Mouse (Mus musculus) cortical plate, adult 2 months (tissue): ENCODE measurements around the gene Jag2. TPM values are rescaled to one million over a fixed set of nuclear protein-coding genes. Genes with fewer than 3 reads are reported as not detected.
A peak's percentile ranks its signal among the peaks of the same experiment; 100 is the strongest.

Experiments
- H3K27ac ChIP-seq: fragments of 200-500 bp; 2 replicates; pipeline ENCODE4 v1.5.1; 2012; ENCODE audit warnings: low read length, control low read depth, inconsistent platforms; ENCODE audit not compliant: insufficient read depth
- H3K4me1 ChIP-seq: fragments of 200-500 bp; 2 replicates; pipeline ENCODE4 v1.6.1; 2011; ENCODE audit warnings: low read length; ENCODE audit not compliant: control insufficient read depth, insufficient read depth
- H3K4me3 ChIP-seq: fragments of 200-500 bp; 2 replicates; pipeline ENCODE4 v1.5.1; 2011; ENCODE audit warnings: mild to moderate bottlenecking, low read length, control low read depth; ENCODE audit not compliant: insufficient read depth
- CTCF ChIP-seq: fragments of 200-500 bp; IDR thresholded peaks from 2 replicates; pipeline ENCODE4 v1.5.1; 2011; ENCODE audit warnings: mild to moderate bottlenecking, control low read depth, low read length; ENCODE audit not compliant: insufficient read depth; ENCODE audit errors: extremely low read depth
- POLR2A ChIP-seq: fragments of 200-500 bp; IDR thresholded peaks from 2 replicates; pipeline ENCODE4 v1.6.1; 2011; ENCODE audit warnings: mild to moderate bottlenecking, low read length, control low read depth; ENCODE audit not compliant: insufficient read depth; ENCODE audit errors: extremely low read depth
- polyA plus RNA-seq: library from polyadenylated mRNA; depleted of rRNA; stranded (reverse); fragments of >200 nt; gene quantifications from 2 replicates; pipeline ENCODE4 v1.2.3, GENCODE M21; 2012

Jag2 gene
- polyA plus RNA-seq, 1 experiment = 42.1 TPM

- H3K4me3 ChIP-seq = no peak overlapping the region
- no peak overlapping the region for H3K27ac ChIP-seq
- no peaks in the 10 kb centered on the region for H3K4me1 ChIP-seq
- TF ChIP-seq CTCF (no peak), POLR2A (no peak)
These were observed 20.6 kb downstream of the Jag2 start for GRCm38 (mm10) chr12:112908991-112909390.

GRCm38 (mm10) chr12:112905001-112905400 lies 24.6 kb downstream of the Jag2 start:
- no peak overlapping the region for H3K4me3 ChIP-seq
- H3K27ac ChIP-seq = no peak overlapping the region
- no peaks in the 10 kb centered on the region; the same call in 1 of the 2 replicates for H3K4me1 ChIP-seq
- TF ChIP-seq CTCF (no peak), POLR2A (no peak)

- TF ChIP-seq CTCF (no peak), POLR2A (no peak)
- Histone ChIP-seq H3K27ac (no peak overlapping the region), H3K4me1 (no peaks in the 10 kb centered on the region; the same call in 1 of the 2 replicates), H3K4me3 (no peak overlapping the region)
These were observed 25.6 kb downstream of the Jag2 start for GRCm38 (mm10) chr12:112903941-112904340.

- TF ChIP-seq POLR2A (no peak), CTCF (no peak)
- Histone ChIP-seq H3K27ac (no peak overlapping the region), H3K4me1 (no peaks in the 10 kb centered on the region; the same call in 1 of the 2 replicates), H3K4me3 (no peak overlapping the region)
These were observed 28.9 kb downstream of the Jag2 start for GRCm38 (mm10) chr12:112900641-112901040.

GRCm38 (mm10) chr12:112898960-112899359 lies 30.6 kb downstream of the Jag2 start:
- Histone ChIP-seq H3K4me1 (peaks cover 3% of the 10 kb centered on the region), H3K27ac (no peak overlapping the region), H3K4me3 (no peak overlapping the region)
- TF ChIP-seq CTCF (no peak), POLR2A (no peak)

GRCm38 (mm10) chr12:112898351-112898750 lies 31.2 kb downstream of the Jag2 start:
- TF ChIP-seq POLR2A (no peak), CTCF (no peak)
- H3K4me1 ChIP-seq = peaks cover 3% of the 10 kb centered on the region
- no peak overlapping the region for H3K27ac ChIP-seq
- H3K4me3 ChIP-seq = no peak overlapping the region

- Histone ChIP-seq H3K4me1 (peaks cover 3% of the 10 kb centered on the region), H3K27ac (peak overlapping the region; percentile 25; the same call in 1 of the 2 replicates), H3K4me3 (no peak overlapping the region)
- TF ChIP-seq POLR2A = no peak
- TF ChIP-seq CTCF = no peak
These were observed 31.9 kb downstream of the Jag2 start for GRCm38 (mm10) chr12:112897522-112898212.

GRCm38 (mm10) chr12:112894969-112895368 lies 34.6 kb downstream of the Jag2 start:
- TF ChIP-seq POLR2A (no peak), CTCF (no peak)
- H3K4me3 ChIP-seq = no peak overlapping the region
- peaks cover 3% of the 10 kb centered on the region for H3K4me1 ChIP-seq
- H3K27ac ChIP-seq = peak overlapping the region; percentile 59; the same call in 1 of the 2 replicates

GRCm38 (mm10) chr12:112894303-112894884 lies 35.2 kb downstream of the Jag2 start:
- H3K27ac ChIP-seq = no peak overlapping the region

GRCm38 (mm10) chr12:112885465-112885864 lies 44.1 kb downstream of the Jag2 start:
- TF ChIP-seq POLR2A = no peak
- TF ChIP-seq CTCF = no peak
- Histone ChIP-seq H3K4me1 (no peaks in the 10 kb centered on the region), H3K27ac (no peak overlapping the region), H3K4me3 (no peak overlapping the region)

More at GRCm38 (mm10) chr12:112894303-112894884, 35.2 kb downstream of the Jag2 start:
- H3K4me3 ChIP-seq = no peak overlapping the region
- peaks cover 3% of the 10 kb centered on the region for H3K4me1 ChIP-seq
- no peak for TF ChIP-seq POLR2A
- TF ChIP-seq CTCF = no peak
